Mouse (Mus musculus): Measurements from ENCODE around the gene Plppr4.

Plppr4 gene

DNA sequence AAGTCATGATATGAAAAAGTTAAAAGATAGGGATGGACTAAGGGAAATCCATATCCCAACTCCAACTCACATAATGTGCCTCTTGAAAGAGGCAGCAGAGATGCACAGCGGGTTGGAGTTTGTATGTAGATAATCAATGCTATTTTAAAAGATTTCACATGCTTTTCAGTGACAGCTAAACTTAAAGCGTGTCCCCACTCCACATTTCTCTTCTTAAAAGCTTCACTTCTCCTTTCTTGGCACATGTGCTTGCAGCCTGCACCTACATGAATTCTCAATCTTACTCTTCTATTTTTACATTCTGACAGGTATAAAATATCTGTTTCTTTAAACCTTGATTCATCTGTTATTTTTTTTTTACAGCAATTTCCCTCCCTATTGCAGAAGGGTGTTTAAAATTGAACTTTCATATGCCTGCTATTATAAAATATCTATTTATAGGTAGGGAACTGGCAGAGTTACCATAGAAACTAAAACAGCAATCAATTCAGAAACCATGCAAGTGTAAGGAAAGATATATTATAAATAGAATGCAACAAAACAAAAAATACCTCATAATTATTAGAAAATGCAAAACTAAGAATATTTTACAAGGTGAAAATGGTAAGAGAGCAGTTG lies 66.3 kb downstream of the Plppr4 start:
- DNase-seq (ENCODE audit: low read depth, low spot score), result no peak

Measured in c-Kit-negative CD71-positive TER-119-positive erythroid progenitor cells, embryonic 14.5 days (primary cell).